Mouse (Mus musculus) cortical plate, adult 2 months (tissue): ENCODE results near the gene Tmem203.

Source experiments
- CTCF ChIP-seq: fragments of 200-500 bp; IDR thresholded peaks from 2 replicates; pipeline ENCODE4 v1.5.1; 2011; ENCODE audit warnings: mild to moderate bottlenecking, control low read depth, low read length; ENCODE audit not compliant: insufficient read depth; ENCODE audit errors: extremely low read depth
- POLR2A ChIP-seq: fragments of 200-500 bp; IDR thresholded peaks from 2 replicates; pipeline ENCODE4 v1.6.1; 2011; ENCODE audit warnings: mild to moderate bottlenecking, low read length, control low read depth; ENCODE audit not compliant: insufficient read depth; ENCODE audit errors: extremely low read depth

DNA sequence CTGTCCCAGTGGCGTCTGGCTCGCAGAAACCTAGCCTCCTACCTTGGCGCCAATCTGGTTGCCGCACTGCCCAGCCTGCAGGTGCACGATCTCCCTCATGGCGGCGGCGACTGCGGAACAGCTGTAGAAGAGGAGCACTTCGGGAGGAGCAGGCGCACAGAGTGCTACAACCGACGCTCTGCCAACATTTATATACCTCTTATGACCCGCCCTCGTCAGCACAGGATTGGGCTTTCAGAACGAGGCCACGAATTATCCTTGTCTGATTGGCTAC lies 30.8 kb upstream of the Tmem203 start, which contains the start of gene Tubb4b:
- no peak for TF ChIP-seq CTCF
- TF ChIP-seq POLR2A = peak; percentile 100
